ENCODE assay signal across 8 mouse cellular contexts in genomic region chrX:162828016-162828415, GRCm38 (mm10). TPM values are rescaled to one million over a fixed set of nuclear protein-coding genes. Genes with fewer than 3 reads are reported as not detected.
DNase-seq lines count a peak whose midpoint lies in the region; ATAC-seq lines count a peak whose summit lies in the region.

No protein-coding gene starts in this region.

- H3K36me3 ChIP-seq in heart, embryonic 16.5 days (ENCODE audit: control insufficient read depth, insufficient read depth), result no peaks in the 10 kb centered on the region; the same call in 1 of the 2 replicates
- H3K36me3 ChIP-seq in lung, embryonic 15.5 days, result no peaks in the 10 kb centered on the region

- peak overlapping the region; percentile 78; the same call in 1 of the 2 replicates for H3K9ac ChIP-seq in heart, embryonic 16.5 days (ENCODE audit: low read length)
- H3K9ac ChIP-seq in lung, embryonic 15.5 days, result no peak overlapping the region

- H3K4me1 ChIP-seq in heart, embryonic 16.5 days (ENCODE audit: control insufficient read depth, insufficient read depth, low read length), result no peaks in the 10 kb centered on the region
- H3K4me1 ChIP-seq in lung, embryonic 15.5 days, result no peaks in the 10 kb centered on the region

- H3K4me2 ChIP-seq in heart, embryonic 16.5 days (ENCODE audit: low read depth, low read length), result peak overlapping the region; percentile 88
- H3K4me2 ChIP-seq in lung, embryonic 15.5 days, result peak overlapping the region; percentile 86

- no peaks in the 10 kb centered on the region for H3K27me3 ChIP-seq in heart, embryonic 16.5 days (ENCODE audit: control insufficient read depth, insufficient read depth, low read length)
- H3K27me3 ChIP-seq in lung, embryonic 15.5 days, result no peaks in the 10 kb centered on the region

- H3K4me3 ChIP-seq in heart, embryonic 16.5 days (ENCODE audit: low read length), result peak overlapping the region; percentile 61
- peak overlapping the region; percentile 62 for H3K4me3 ChIP-seq in lung, embryonic 15.5 days

- ATAC-seq in heart, embryonic 16.5 days (replicated peaks; ENCODE audit: extremely low read depth, insufficient read depth, low FRiP score), result no peak
- ATAC-seq in lung, embryonic 15.5 days (ENCODE audit: borderline replicate concordance, extremely low read depth, low FRiP score, low TSS enrichment), result no peak
- ATAC-seq in monocyte, adult 5-6 weeks (replicated peaks; ENCODE audit: insufficient number of reproducible peaks, low FRiP score, low TSS enrichment, poor library complexity, severe bottlenecking), result no peak

- H3K9me3 ChIP-seq in heart, embryonic 16.5 days (replicated peaks; ENCODE audit: control insufficient read depth, low read length), result no peaks in the 10 kb centered on the region
- no peaks in the 10 kb centered on the region for H3K9me3 ChIP-seq in lung, embryonic 15.5 days

- DNase-seq in adrenal gland, adult 2 months, result peak; percentile 31
- no peak for DNase-seq in adrenal gland, postnatal 25 days
- peak; percentile 27 for DNase-seq in adrenal gland, postnatal 10 days
- no peak for DNase-seq in right cerebral cortex, postnatal 4 days
- DNase-seq in cerebellum, adult 11-12 months, result no peak

- no peak overlapping the region for H3K27ac ChIP-seq in heart, embryonic 16.5 days (ENCODE audit: low read length)
- no peak overlapping the region for H3K27ac ChIP-seq in lung, embryonic 15.5 days

- WGBS in heart, embryonic 16.5 days, result 40% methylated on average over 6 of the region's 6 CpGs
- WGBS in lung, embryonic 15.5 days, result 32% methylated on average over 6 of the region's 6 CpGs

RNA-seq across cellular contexts. Expression of gene Txlng, which starts 1.2 kb away (rescaled TPM):
- 10 to 100 TPM; 19.5 to 23.9 TPM for total RNA-seq in adrenal gland, adult 2 months (2021)
- 0.89 and 1.1 TPM in 2 replicates for polyA plus RNA-seq in adrenal gland, adult 2 months (2012; rRNA removed)
- 24.0 and 29.5 TPM in 2 replicates for total RNA-seq in adrenal gland, postnatal 25 days (2021)
- total RNA-seq in adrenal gland, postnatal 10 days (2021), result 10 to 100 TPM; 24.4 to 31.0 TPM
- 9.5 and 12.0 TPM in 2 replicates for polyA plus RNA-seq in heart, embryonic 16.5 days (2015; fragmentation: Nextera tagmentation; extraction: Ambion mirVana)
- polyA plus RNA-seq in lung, embryonic 15.5 days (2015; fragmentation: Nextera tagmentation; extraction: Ambion mirVana), result 12.2 and 13.1 TPM in 2 replicates
- 37.4 to 52.6 TPM (median 50.8 TPM) in 3 replicates for total RNA-seq in monocyte, adult 5-6 weeks (2017)

Comparison
In these comparisons a context has a peak if more than half of its experiments do, and no peak if none do; other contexts are left out.
1. DNase-seq: peak in adrenal gland, adult 2 months (single experiment) and adrenal gland, postnatal 10 days (single experiment); none in adrenal gland, postnatal 25 days (single experiment), right cerebral cortex, postnatal 4 days (single experiment) and cerebellum, adult 11-12 months (single experiment).